Mouse (Mus musculus) lung, postnatal 0 days (tissue): ENCODE results near the gene Atrip.

Experiments
- CTCF ChIP-seq: IDR thresholded peaks from 2 replicates; pipeline ENCODE4 v1.5.1; 2016; ENCODE audit warnings: antibody characterized with exemption, mild to moderate bottlenecking
- EP300 ChIP-seq: IDR thresholded peaks from 2 replicates; pipeline ENCODE4 v1.6.1; 2016; ENCODE audit warnings: antibody characterized with exemption, mild to moderate bottlenecking, control low read depth

DNA sequence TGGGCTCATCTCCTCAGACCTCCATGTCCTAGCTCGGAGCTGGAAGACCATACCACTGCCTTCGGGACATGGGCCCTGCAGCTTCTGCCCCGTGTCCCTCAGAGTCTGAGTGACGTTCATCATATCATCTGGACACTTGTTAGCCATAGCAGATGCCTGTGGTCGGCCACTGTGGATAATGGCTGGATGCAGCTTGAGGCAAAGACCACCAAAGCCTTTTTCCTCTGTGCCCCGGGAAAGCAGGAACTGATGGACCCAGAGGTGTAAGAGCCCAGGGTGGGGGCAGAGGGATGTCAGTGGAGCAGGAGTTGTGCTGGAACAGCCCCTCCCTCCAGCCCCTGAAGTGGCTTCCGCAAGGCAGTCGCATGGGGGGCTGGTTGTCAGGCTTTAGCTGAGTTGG lies 42.2 kb downstream of the Atrip start:
- TF ChIP-seq CTCF: no peak
- TF ChIP-seq EP300: no peak
